Mouse (Mus musculus): ENCODE measurements around the gene Nrxn3.

DNA sequence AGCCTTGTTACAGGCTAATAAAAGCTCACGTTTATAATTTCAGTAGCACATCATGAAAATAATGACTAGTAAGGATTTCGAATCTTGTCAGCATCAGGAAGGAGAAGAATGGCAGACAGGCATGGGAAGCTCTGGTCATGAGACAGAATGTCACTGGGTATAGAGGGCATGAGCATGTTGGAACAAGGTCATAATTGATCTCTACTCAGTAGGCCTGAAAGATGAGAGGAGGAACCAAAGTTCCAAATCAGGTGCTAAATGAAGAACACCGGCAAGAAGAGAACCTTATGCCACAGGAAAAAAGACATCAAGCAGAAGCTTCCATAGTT, 1615.5 kb downstream of the Nrxn3 start:
- TF ChIP-seq CTCF (IDR thresholded peaks at IDR 0.05; ENCODE audit: extremely low read depth, insufficient read length, insufficient replicate concordance, low read depth, low read length), result no peak
- TF ChIP-seq POLR2A (IDR thresholded peaks at IDR 0.05; ENCODE audit: low read depth, low read length), result no peak
